Comparison of ENCODE assay signal across 10 mouse cellular contexts in genomic region chr14:25524884-25525283, GRCm38 (mm10).
A peak's percentile ranks its signal among the peaks of the same experiment; 100 is the strongest.
DNase-seq lines count a peak whose midpoint lies in the region; ATAC-seq and TF ChIP-seq lines count a peak whose summit lies in the region.
"Had no signal": no experiment of that assay in that cellular context is flagged by ENCODE, and none has a peak within 500 bp of the region (broad histone marks: within the 10 kb centered on the region; RNA-seq: fewer than 3 reads in every experiment).

No protein-coding gene starts in this region.

- H3K36me3 ChIP-seq in forebrain, embryonic 15.5 days = no peaks in the 10 kb centered on the region
- peaks cover 27% of the 10 kb centered on the region for H3K36me3 ChIP-seq in forebrain, embryonic 12.5 days (replicated peaks)
- no peaks in the 10 kb centered on the region for H3K36me3 ChIP-seq in neural tube, embryonic 14.5 days (ENCODE audit: control insufficient read depth, insufficient read depth, low read length)
- no peaks in the 10 kb centered on the region for H3K36me3 ChIP-seq in neural tube, embryonic 15.5 days
- no peaks in the 10 kb centered on the region for H3K36me3 ChIP-seq in kidney, embryonic 15.5 days
- H3K36me3 ChIP-seq in small intestine, adult 2 months (ENCODE audit: control insufficient read depth, insufficient read depth, low read length) = no peaks in the 10 kb centered on the region

- H3K4me3 ChIP-seq in forebrain, embryonic 15.5 days = no peak overlapping the region
- no peak overlapping the region for H3K4me3 ChIP-seq in forebrain, embryonic 12.5 days (replicated peaks)
- H3K4me3 ChIP-seq in neural tube, embryonic 14.5 days (ENCODE audit: low read depth, low read length) = no peak overlapping the region
- no peak overlapping the region for H3K4me3 ChIP-seq in neural tube, embryonic 15.5 days (replicated peaks)
- no peak overlapping the region for H3K4me3 ChIP-seq in kidney, embryonic 15.5 days (replicated peaks)
- no peak overlapping the region for H3K4me3 ChIP-seq in small intestine, adult 2 months (ENCODE audit: low read depth, low read length)
- H3K4me3 ChIP-seq: limb, embryonic 13.5 days had no signal

- peak overlapping the region; percentile 15; the same call in 1 of the 2 replicates for H3K27ac ChIP-seq in forebrain, embryonic 15.5 days (replicated peaks)
- no peak overlapping the region for H3K27ac ChIP-seq in forebrain, embryonic 12.5 days
- 0 out of 2 replicates have a peak overlapping the region, but pooled peaks have one; percentile 28 for H3K27ac ChIP-seq in neural tube, embryonic 14.5 days (ENCODE audit: low read depth, low read length)
- H3K27ac ChIP-seq in neural tube, embryonic 15.5 days (replicated peaks) = no peak overlapping the region
- peak overlapping the region; percentile 81 for H3K27ac ChIP-seq in kidney, embryonic 15.5 days
- H3K27ac ChIP-seq in small intestine, adult 2 months (ENCODE audit: insufficient read depth, low read depth, low read length) = 0 out of 2 replicates have a peak overlapping the region, but pooled peaks have one; percentile 10
- H3K27ac ChIP-seq: limb, embryonic 13.5 days had no signal

- peaks cover 26% of the 10 kb centered on the region for H3K4me1 ChIP-seq in forebrain, embryonic 15.5 days
- H3K4me1 ChIP-seq in forebrain, embryonic 12.5 days = peaks cover 56% of the 10 kb centered on the region
- H3K4me1 ChIP-seq in neural tube, embryonic 14.5 days (ENCODE audit: control insufficient read depth, insufficient read depth, low read length) = peaks cover 18% of the 10 kb centered on the region; the same call in 1 of the 2 replicates
- H3K4me1 ChIP-seq in neural tube, embryonic 15.5 days = peaks cover 56% of the 10 kb centered on the region
- peaks cover 74% of the 10 kb centered on the region for H3K4me1 ChIP-seq in kidney, embryonic 15.5 days
- H3K4me1 ChIP-seq in small intestine, adult 2 months (ENCODE audit: control insufficient read depth, insufficient read depth, insufficient read length, low read length) = peaks cover 29% of the 10 kb centered on the region

- no peak overlapping the region for H3K4me2 ChIP-seq in forebrain, embryonic 15.5 days (replicated peaks)
- H3K4me2 ChIP-seq in forebrain, embryonic 12.5 days = no peak overlapping the region
- H3K4me2 ChIP-seq in neural tube, embryonic 14.5 days (ENCODE audit: low read depth, low read length) = no peak overlapping the region
- H3K4me2 ChIP-seq in neural tube, embryonic 15.5 days = no peak overlapping the region
- H3K4me2 ChIP-seq in kidney, embryonic 15.5 days = no peak overlapping the region
- H3K4me2 ChIP-seq: limb, embryonic 13.5 days had no signal

- H3K9ac ChIP-seq in forebrain, embryonic 15.5 days (replicated peaks) = no peak overlapping the region
- H3K9ac ChIP-seq in forebrain, embryonic 12.5 days = no peak overlapping the region
- no peak overlapping the region for H3K9ac ChIP-seq in neural tube, embryonic 14.5 days (replicated peaks; ENCODE audit: low read depth, low read length)
- H3K9ac ChIP-seq in neural tube, embryonic 15.5 days (replicated peaks) = no peak overlapping the region
- H3K9ac ChIP-seq in kidney, embryonic 15.5 days = no peak overlapping the region
- H3K9ac ChIP-seq: limb, embryonic 13.5 days had no signal

- no peak for DNase-seq in cerebellum, adult 9-11 months

- no peak for ATAC-seq in forebrain, embryonic 15.5 days (replicated peaks)
- ATAC-seq in forebrain, embryonic 12.5 days (ENCODE audit: low FRiP score) = no peak
- no peak for ATAC-seq in neural tube, embryonic 14.5 days (ENCODE audit: low read depth)
- no peak for ATAC-seq in neural tube, embryonic 15.5 days (ENCODE audit: low FRiP score)
- ATAC-seq in kidney, embryonic 15.5 days (replicated peaks; ENCODE audit: low FRiP score) = no peak
- no peak for ATAC-seq in frontal cortex, adult (ENCODE audit: low TSS enrichment)

- 91% methylated on average over 4 of the region's 4 CpGs for WGBS in forebrain, embryonic 15.5 days
- WGBS in forebrain, embryonic 12.5 days = 90% methylated on average over 4 of the region's 4 CpGs
- WGBS in neural tube, embryonic 14.5 days = 81% methylated on average over 4 of the region's 4 CpGs
- WGBS in neural tube, embryonic 15.5 days = 82% methylated on average over 4 of the region's 4 CpGs
- WGBS in kidney, embryonic 15.5 days = 64% methylated on average over 4 of the region's 4 CpGs
- 84% methylated on average over 4 of the region's 4 CpGs for WGBS in small intestine, adult 2 months

- no peaks in the 10 kb centered on the region for H3K9me3 ChIP-seq in forebrain, embryonic 15.5 days
- H3K9me3 ChIP-seq in forebrain, embryonic 12.5 days = no peaks in the 10 kb centered on the region
- no peaks in the 10 kb centered on the region for H3K9me3 ChIP-seq in neural tube, embryonic 14.5 days (ENCODE audit: control insufficient read depth, low read length)
- H3K9me3 ChIP-seq in neural tube, embryonic 15.5 days (replicated peaks) = no peaks in the 10 kb centered on the region
- H3K9me3 ChIP-seq in kidney, embryonic 15.5 days (replicated peaks) = no peaks in the 10 kb centered on the region
- H3K9me3 ChIP-seq: limb, embryonic 13.5 days had no signal

- no peak for TF ChIP-seq POLR2A in small intestine, adult 2 months (IDR thresholded peaks at IDR 0.05; ENCODE audit: low read depth, low read length)

- H3K27me3 ChIP-seq in forebrain, embryonic 15.5 days = no peaks in the 10 kb centered on the region
- H3K27me3 ChIP-seq in forebrain, embryonic 12.5 days = no peaks in the 10 kb centered on the region
- H3K27me3 ChIP-seq in neural tube, embryonic 14.5 days (ENCODE audit: control insufficient read depth, insufficient read depth, low read length) = no peaks in the 10 kb centered on the region
- H3K27me3 ChIP-seq in neural tube, embryonic 15.5 days (replicated peaks) = no peaks in the 10 kb centered on the region
- H3K27me3 ChIP-seq in kidney, embryonic 15.5 days = no peaks in the 10 kb centered on the region
- no peaks in the 10 kb centered on the region for H3K27me3 ChIP-seq in small intestine, adult 2 months (ENCODE audit: control insufficient read depth, insufficient read depth, low read length)
- H3K27me3 ChIP-seq: CH12.LX; limb, embryonic 13.5 days had no signal

- no peak for TF ChIP-seq CTCF in small intestine, adult 2 months (IDR thresholded peaks at IDR 0.05; ENCODE audit: extremely low read depth, insufficient read length, insufficient replicate concordance, low read depth, low read length)

Comparison
In these comparisons a context has a peak if more than half of its experiments do, and no peak if none do; other contexts are left out.
1. H3K27ac ChIP-seq: peak in forebrain, embryonic 15.5 days (single experiment), neural tube, embryonic 14.5 days (single experiment), kidney, embryonic 15.5 days (single experiment) and small intestine, adult 2 months (single experiment); none in forebrain, embryonic 12.5 days (single experiment) and neural tube, embryonic 15.5 days (single experiment).